Mouse (Mus musculus) layer of hippocampus, postnatal 14 days (tissue): Measurements from ENCODE around the gene Tmem41b. TPM values are rescaled to one million over a fixed set of nuclear protein-coding genes. Genes with fewer than 3 reads are reported as not detected.

Experiments
- DNase-seq, 2 experiments: peaks; one replicate each; pipeline ENCODE4 v3.0.0; 2021 to 2022; ENCODE audit warnings: low spot score in 2 of 2, mixed read lengths in 1 of 2
- long read RNA-seq, 2 experiments: library from polyadenylated mRNA; stranded (forward); transcript quantifications; one replicate each; pipeline ENCODE4 v2.0.0; 2021
- total RNA-seq, 2 experiments: library from RNA; stranded (reverse); gene quantifications; 2 replicates each; pipeline ENCODE4 v1.2.3; 2021

Tmem41b gene
- 10 to 100 TPM; 61.8 to 63.9 TPM for total RNA-seq
- long read RNA-seq, experiment 1, transcript Tmem41b-201 (7 exons, 3,840 nt): major isoform, 34 of 45 reads
- long read RNA-seq, experiment 1, partial matches to known transcripts: 1 of 45 reads
- long read RNA-seq, experiment 1, other reads (novel, unspliced or antisense): 9 of 45 reads
- long read RNA-seq, experiment 2, transcript Tmem41b-201 (7 exons, 3,840 nt): major isoform, 38 of 46 reads
- long read RNA-seq, experiment 2, partial matches to known transcripts: 0 of 46 reads
- long read RNA-seq, experiment 2, other reads (novel, unspliced or antisense): 8 of 46 reads

DNA sequence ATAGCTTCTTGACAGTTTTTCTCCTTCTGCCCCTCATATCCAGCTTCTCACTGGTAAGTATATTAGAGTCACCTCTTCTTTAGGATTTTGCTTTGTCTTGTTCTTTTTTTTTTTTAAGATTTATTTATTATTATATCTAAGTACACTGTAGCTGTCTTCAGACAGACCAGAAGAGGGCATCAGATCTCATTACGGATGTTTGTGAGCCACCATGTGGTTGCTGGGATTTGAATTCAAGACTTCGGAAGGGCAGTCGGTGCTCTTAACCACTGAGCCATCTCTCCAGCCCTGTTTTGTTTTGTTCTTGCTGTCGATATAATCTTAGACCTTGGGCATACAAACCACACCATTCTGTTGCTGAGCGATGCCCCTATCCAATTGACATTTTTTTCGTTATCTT lies at the start of gene Tmem41b:
TSS of gene Tmem41b (minus strand) at position 155 of the 400 bp plus-strand sequence.
- peak in 1 of 2 experiments; percentile 41 for DNase-seq

DNA sequence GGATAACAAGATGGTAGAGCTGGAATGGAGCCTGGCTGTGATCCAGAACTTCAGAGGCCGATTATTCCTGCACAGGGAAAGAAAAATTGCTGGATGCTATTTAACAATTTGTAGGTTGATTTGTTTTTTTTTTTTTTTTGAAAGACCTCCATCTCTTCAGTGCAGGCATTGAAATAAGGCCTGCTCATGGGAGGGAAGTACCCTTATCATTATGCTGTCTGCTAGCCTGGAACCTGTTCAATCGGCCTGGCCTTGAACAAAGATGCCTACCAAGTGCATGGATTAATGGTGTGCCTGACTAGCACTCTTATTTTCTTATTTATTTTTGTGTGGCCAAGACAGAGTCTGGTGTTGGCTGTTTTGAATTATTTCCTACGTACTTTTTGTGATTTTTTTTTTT lies 43.6 kb upstream of the Tmem41b start:
- DNase-seq: no peak

DNA sequence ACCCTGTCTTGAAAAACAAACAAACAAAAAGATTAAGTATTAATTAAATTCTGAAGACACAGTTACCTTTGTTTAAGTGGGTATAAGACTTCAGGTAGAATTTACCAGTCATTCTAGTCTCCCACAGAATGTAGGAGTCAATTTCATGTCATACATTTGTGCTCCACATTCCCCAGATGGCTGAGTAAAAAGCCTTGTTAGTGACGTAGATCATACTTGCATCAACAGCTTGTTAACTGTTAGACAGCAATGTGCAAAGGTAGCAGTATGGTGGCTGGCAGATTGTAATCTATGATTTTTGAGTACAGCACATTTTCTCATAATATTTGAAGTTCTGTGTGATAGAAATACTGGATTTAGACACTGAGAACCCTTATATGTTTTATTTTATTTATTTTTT lies 42.1 kb upstream of the Tmem41b start:
- peak in 1 of 2 experiments; percentile 44 for DNase-seq

DNA sequence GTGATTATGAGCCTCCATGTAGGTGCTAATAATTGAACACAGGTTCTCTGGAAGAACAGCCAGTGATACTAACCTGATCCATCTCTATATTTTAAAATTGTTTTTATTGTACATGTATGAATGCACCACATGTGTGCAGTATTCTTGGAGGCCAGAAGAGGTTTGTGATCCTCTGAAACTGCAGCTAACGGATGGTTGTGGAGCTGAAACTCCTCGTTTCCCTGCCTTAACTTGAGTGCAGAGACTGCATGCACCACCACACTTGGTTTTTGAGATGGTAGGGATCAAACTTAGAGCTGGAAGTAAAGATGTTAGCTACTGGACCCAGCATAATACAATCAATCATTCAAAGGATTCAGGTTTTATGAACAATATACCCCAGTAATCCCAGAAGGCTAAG lies 39.9 kb upstream of the Tmem41b start:
- DNase-seq: no peak

DNA sequence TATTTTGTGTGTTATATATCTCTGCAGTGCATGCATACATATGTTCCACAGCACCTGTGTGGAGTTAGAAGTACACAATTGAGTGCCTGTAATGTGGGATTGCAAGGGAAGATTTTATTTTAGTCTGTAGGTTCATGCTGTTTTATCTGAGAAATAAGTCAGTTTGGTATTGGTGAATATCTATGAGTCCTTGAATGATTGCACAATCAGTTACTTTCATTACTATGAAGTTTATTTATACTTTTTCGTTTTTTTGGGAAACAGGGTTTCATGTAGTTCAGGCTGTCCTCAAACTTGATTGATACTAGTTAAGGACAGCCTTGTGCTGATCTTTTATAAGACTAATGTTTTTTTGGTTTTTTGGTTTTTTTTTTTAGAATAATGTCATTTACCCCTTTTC lies 36.8 kb upstream of the Tmem41b start:
- no peak for DNase-seq

- peak; percentile 24 to 53 for DNase-seq
Measured at GRCm38 (mm10) chr7:110018631-110019482, 32.1 kb upstream of the Tmem41b start.

DNA sequence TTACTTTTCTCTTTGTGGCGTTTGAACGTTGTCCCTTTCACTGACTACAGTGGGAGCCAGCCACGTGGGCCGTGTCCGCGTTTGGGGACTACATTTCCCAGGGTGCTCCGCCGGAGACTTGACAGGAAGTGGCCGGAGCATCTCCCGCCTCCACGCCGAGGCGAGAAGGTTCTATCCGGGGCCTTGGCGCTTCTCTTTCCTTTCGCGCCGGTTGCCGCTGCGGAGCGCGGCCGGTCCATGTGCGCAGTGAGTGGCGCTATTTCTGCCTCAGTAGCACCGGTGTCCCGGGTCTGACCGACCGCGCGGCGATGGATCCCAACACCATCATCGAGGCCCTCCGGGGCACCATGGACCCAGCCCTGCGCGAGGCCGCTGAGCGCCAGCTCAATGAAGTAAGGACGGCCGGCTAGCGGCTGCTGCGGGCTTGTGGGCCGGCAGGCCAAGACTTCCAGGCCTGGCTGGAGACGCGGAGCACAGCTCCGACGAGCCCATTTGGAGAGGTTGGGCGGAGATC lies 31.4 kb upstream of the Tmem41b start, which contains the start of gene Ipo7:
TSS of gene Ipo7 (plus strand) at position 158 of the 514 bp plus-strand sequence.
- peak; percentile 87 to 94 for DNase-seq

DNA sequence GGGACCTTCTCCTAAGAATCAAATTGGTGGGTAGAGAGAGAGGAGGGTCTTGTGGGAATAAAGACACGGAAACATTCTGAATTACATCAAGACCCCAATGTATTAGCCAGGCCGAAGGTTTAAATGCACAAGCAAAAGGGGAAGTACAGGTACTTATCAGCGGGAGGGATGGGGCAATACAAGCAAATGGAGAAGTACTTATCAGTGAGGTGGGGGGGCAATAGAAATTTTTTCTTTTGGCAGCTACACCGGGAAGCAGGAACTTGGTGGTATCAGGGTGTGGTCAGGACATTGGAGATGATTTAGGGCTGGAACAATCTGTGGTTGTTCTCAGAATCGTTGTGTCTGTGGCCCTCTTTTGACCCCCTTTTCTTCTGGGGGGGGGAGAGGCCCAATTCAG lies 27.5 kb upstream of the Tmem41b start:
- no peak for DNase-seq

DNA sequence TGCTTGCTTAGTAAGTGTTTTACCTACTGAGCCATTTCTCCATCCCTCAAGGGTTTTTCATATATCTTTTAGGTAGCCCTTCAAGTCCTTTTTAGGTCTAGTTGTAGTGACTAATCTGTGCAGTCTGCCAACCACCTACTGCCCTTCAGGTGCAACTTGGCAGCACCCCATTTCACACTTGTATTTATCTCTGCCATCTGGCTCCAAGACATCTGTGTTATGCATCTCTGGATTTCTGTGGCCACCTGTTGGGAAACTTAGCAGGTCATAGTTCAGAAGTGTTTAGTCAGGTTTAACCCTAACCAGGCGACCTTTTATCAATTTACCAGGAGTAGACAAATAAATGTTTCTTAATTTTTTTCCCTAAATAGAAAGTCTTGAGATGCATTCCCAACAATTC lies 24.7 kb upstream of the Tmem41b start:
- DNase-seq: no peak

DNA sequence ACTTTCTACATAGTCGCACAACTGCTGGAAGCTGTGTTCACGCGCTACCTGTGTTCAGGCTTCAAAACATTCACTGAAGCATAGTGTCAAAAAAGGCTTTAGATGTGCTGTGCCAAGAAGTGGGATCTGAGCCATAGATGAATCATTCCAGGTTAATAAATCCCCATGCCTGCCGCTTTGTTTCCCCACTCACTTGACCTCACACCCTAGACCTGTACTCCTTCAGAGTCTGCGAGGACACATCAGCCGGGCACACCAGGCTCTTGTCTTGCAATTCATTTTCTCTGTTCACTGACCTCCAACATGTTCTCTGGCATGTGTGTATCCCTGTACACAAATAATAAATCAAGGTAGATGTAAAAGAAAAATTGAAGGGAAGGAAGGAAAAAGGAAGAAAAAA lies 22.4 kb upstream of the Tmem41b start:
- DNase-seq: no peak

DNA sequence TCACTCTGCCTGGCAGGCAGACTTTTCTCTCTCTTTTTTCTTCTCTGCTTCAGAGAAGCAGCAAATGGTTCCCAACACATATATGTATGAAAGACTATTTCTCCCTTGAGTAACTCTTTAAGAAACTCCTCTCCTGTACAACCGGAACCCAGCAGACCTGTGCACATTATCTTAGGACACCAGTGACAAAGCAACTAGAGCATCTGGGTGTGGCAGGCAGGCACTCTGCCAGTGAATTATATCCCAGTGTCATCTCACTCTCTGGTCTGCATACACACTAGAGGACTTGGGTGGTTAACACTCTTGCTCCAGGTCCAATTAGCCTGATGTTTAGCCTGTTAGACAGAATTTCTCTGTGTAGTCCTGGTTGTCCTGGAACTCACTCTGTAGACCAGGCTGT lies 21.8 kb upstream of the Tmem41b start:
- no peak for DNase-seq

DNA sequence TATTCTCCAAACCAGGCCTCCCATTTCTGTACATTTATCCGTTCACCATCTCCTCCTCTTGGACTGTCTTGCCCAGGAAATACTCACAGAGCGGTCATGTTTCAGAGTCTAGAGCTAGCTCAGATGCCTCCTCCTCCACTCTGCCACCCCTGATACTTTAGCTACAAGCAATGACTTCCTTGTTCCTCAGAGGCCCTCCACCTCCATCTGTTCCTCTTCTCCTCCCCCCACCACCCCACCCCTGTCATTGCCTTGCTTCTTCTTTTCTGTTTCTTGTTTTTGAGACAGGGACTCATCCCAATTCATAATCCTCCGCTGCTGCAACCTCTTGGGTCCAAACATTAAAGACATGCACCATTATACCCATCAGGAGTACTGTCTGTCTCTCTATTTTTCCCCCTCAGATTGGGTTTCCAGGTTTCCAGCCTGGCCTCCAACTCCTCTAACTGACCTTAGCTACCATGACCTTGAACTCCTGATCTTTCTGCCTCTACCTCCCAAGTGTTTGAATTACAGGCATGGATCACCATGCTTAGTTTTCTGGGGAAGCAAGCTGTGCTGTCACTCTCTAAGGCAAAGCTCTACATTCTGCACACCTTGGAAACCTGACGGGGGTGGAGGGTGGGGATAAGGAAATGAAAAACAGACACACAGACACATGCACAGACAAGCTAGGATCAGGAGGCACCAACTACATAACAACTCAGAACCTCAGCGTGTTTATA lies 19.9 kb upstream of the Tmem41b start:
- no peak for DNase-seq

GRCm38 (mm10) chr7:110005976-110006375 lies 19.2 kb upstream of the Tmem41b start:
- no peak for DNase-seq

DNA sequence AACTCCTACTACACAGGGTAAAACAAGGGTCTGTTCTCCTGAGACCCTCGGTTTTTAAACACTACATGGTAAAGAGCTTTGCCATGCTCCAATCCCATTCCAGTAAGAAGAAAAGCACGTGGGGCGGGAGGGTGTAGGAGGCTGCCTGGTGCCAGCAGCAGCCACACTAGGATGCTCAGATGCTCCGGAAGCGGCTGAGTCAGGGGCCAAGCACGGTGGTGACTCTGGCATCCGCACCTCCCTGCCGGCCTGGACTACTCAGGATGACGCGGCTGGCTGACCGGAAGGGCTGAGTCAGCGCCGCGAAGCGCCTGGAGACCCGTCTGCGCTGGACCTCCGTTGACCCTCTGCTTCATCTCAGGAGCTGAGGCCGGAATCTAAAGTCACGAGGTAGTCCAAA lies 16.2 kb upstream of the Tmem41b start:
- peak in 1 of 2 experiments; percentile 14 for DNase-seq

DNA sequence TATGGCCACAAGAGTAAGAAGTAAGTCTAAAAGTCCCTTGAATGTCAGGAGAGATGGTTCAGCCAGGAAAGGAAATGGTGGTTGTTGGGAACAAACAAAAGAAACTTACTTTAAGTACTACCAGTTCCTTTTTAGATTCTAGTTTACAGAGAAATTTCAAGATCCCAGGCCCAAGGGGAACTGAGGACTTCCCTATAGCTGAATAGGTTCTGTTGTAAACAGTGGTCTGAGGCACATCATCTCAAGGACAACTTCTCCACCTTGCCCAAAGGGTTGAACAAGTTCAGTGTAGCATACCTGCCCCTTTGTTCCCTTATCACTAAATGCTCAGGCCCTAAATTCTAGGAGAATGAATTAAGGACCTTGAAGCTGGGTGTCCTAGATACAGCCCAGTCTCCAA lies 15.4 kb upstream of the Tmem41b start:
- DNase-seq: peak in 1 of 2 experiments; percentile 8

DNA sequence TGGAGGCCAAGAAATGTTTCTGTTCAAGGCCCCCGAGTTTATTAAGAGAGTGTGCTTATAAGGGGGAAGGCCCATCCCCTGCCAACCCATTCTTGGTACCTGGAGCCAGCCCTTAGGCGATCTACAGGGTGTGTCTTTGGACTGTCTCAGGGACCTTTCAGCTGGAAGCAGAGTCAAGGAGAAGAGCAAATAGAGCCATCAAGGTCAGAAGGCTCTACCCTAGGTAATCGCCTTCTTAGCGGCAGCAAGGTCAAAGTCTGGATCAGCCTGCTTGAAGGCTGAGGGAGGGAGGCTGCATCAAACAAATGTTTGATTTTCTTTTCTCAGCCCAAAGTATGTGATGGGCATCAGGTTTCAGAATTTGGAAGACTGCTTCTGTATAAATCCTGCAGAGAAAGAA lies 11.7 kb upstream of the Tmem41b start:
- DNase-seq: no peak

GRCm38 (mm10) chr7:109993157-109993959 lies 6.6 kb upstream of the Tmem41b start:
- no peak for DNase-seq

DNA sequence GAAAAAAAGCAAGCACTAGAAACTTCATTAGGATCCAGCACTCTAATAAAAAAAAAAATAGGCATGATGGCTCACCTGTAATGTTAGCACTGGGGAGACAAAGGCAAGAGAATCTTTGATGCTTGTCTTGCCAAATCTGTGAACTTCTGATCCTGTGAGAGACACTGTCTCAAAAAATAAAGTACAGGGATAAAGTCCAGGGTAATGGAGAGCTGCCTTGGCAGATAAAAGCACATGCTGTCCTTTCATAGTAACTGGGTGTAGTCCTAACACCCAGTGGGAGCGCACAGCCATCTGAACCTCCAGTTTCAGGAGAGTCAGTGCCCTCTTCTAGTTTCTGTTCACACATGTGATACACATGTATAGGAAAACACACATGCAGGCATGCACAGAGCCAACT lies 4.6 kb upstream of the Tmem41b start:
- no peak for DNase-seq

GRCm38 (mm10) chr7:109986133-109986669 lies 528 bp downstream of the Tmem41b start:
- peak; percentile 98 to 99 for DNase-seq

DNA sequence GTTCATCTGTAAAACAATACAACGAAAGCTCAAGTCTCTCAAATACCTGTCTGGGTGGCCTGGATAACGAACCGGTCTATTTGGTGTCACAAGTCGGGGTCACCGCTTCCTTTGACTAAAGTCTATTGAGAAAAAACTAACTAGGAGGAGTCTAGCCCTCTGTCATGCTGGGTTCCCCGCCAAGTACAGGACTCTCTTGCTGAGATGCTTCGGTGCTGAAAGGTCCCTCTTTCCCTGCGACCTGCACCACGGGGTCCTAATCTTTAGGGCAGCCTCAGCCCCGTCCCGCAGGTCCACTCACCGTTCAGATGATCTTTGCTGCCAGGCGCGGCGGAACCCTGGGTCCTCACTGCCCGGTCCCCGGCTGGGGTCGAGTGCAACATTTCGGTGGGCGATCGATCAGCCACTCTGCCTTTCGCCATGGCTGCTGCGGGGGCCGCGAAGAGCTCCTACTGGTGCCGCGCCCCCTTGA lies 1.0 kb downstream of the Tmem41b start:
- peak in 1 of 2 experiments; percentile 15 for DNase-seq
